Mouse (Mus musculus) fibroblast of lung, adult 2 months (primary cell): ENCODE measurements around the gene Slc2a9.

Experiments
- DNase-seq: peaks from one replicate; pipeline ENCODE4 v3.0.0-alpha.2; 2011; ENCODE audit warnings: low read depth

The Slc2a9 gene

GRCm38 (mm10) chr5:38502992-38503391, at the start of gene Slc2a9:
TSS of gene Slc2a9 (minus strand) at chr5:38503143.
- DNase-seq = no peak

GRCm38 (mm10) chr5:38552615-38553014, 49.7 kb upstream of the Slc2a9 start:
- DNase-seq = no peak

GRCm38 (mm10) chr5:38550221-38550768, 47.4 kb upstream of the Slc2a9 start:
- no peak for DNase-seq

GRCm38 (mm10) chr5:38549461-38549909, 46.5 kb upstream of the Slc2a9 start:
- DNase-seq = no peak

- no peak for DNase-seq
Observed at GRCm38 (mm10) chr5:38547375-38547774, 44.4 kb upstream of the Slc2a9 start.

- no peak for DNase-seq
Observed at GRCm38 (mm10) chr5:38544423-38545415, 41.8 kb upstream of the Slc2a9 start.

- no peak for DNase-seq
Observed at GRCm38 (mm10) chr5:38543496-38544217, 40.7 kb upstream of the Slc2a9 start.

GRCm38 (mm10) chr5:38541728-38542127, 38.8 kb upstream of the Slc2a9 start:
- DNase-seq = no peak

- no peak for DNase-seq
Observed at GRCm38 (mm10) chr5:38540898-38541297, 38.0 kb upstream of the Slc2a9 start.

GRCm38 (mm10) chr5:38538508-38538907, 35.6 kb upstream of the Slc2a9 start:
- no peak for DNase-seq

GRCm38 (mm10) chr5:38537845-38538244, 34.9 kb upstream of the Slc2a9 start:
- DNase-seq = no peak

- DNase-seq = no peak
Observed at GRCm38 (mm10) chr5:38536822-38537221, 33.9 kb upstream of the Slc2a9 start.

GRCm38 (mm10) chr5:38532084-38532483, 29.1 kb upstream of the Slc2a9 start:
- no peak for DNase-seq

- DNase-seq = no peak
Observed at GRCm38 (mm10) chr5:38529724-38530428, 26.9 kb upstream of the Slc2a9 start.

- DNase-seq = no peak
Observed at GRCm38 (mm10) chr5:38522977-38523376, 20.0 kb upstream of the Slc2a9 start.

GRCm38 (mm10) chr5:38520838-38521237, 17.9 kb upstream of the Slc2a9 start:
- DNase-seq = no peak

- no peak for DNase-seq
Observed at GRCm38 (mm10) chr5:38516267-38516666, 13.3 kb upstream of the Slc2a9 start.

GRCm38 (mm10) chr5:38512991-38513390, 10.0 kb upstream of the Slc2a9 start:
- no peak for DNase-seq

- DNase-seq = no peak
Observed at GRCm38 (mm10) chr5:38509568-38509967, 6.6 kb upstream of the Slc2a9 start.

- DNase-seq = no peak
Observed at GRCm38 (mm10) chr5:38505435-38505765, 2.5 kb upstream of the Slc2a9 start.

GRCm38 (mm10) chr5:38504747-38505434, 1.9 kb upstream of the Slc2a9 start:
- peak; percentile 14 for DNase-seq
